Mouse (Mus musculus): ENCODE measurements at regions not wholly inside any gene's neighbourhood (a gene's known extent, or its start where the extent isn't known, plus 50 kb on each side); places are given as distances from the start of the nearest gene placed in this dataset.
"Not testable (repeated sequence)": the region's sequence is repeated elsewhere in the genome, so short reads cannot be mapped to it uniquely, and the experiment has no call there.

GRCm38 (mm10) chr3:33440905-33441304 lies 297.9 kb upstream of the Pex5l start:
- DNase-seq, result no peak
- intact Hi-C loops (cut with DNase I), result no loop called here

- no peak for DNase-seq
- intact Hi-C loops (cut with DNase I), result no loop called here
Measured at GRCm38 (mm10) chr3:33440500-33440899, 297.5 kb upstream of the Pex5l start.

- intact Hi-C loops (cut with DNase I), result no loop called here
Measured at GRCm38 (mm10) chr3:33416922-33417321, 273.9 kb upstream of the Pex5l start.

GRCm38 (mm10) chr3:33416321-33416720 lies 273.3 kb upstream of the Pex5l start:
- intact Hi-C loops (cut with DNase I), result no loop called here
- DNase-seq, result no peak

More at GRCm38 (mm10) chr3:33416922-33417321, 273.9 kb upstream of the Pex5l start:
- DNase-seq, result no peak

DNA sequence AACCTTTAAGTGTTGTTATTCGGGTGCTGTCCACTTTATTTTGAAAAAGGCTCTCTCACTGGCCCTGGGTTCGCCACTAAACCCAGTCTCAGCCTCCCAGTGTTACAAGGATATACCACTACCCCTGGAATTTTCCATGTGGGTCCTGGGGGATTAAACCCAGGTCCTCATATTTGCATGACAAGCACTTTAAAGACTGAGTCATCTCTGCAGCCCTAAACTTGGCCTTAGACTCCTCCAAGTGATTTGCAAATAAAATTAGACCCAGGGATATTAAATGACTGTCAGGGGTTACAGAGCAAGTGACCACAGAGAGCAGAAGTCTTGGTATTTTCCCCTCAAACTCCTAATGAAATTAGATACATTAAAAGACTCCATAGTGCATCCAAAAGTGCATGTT lies 258.9 kb upstream of the Pex5l start:
- intact Hi-C loops (cut with DNase I), result no loop called here
- no peak for DNase-seq

DNA sequence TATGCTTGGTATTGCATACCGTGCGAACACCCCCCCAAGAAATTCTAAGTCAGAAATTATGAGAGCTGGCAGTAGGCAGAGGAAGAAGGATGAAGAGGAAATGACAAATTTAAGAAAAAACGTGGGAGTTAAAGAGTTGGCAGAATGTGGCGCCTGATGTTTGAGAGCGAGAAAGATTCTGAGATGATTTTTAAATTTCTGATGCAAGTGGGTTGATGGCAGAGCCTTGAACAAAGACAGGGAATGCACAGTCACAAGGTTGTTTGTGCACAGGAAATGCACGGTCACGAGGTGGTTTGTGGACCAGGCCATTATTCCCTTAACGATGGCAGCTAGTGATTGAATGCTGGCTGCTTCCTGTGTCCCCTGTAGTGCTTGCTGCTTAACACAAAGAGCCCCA lies 256.3 kb upstream of the Pex5l start:
- DNase-seq, result no peak
- intact Hi-C loops (cut with DNase I), result no loop called here

- intact Hi-C loops (cut with DNase I), result no loop called here
Measured at GRCm38 (mm10) chr3:33398326-33398725, 255.3 kb upstream of the Pex5l start.

DNA sequence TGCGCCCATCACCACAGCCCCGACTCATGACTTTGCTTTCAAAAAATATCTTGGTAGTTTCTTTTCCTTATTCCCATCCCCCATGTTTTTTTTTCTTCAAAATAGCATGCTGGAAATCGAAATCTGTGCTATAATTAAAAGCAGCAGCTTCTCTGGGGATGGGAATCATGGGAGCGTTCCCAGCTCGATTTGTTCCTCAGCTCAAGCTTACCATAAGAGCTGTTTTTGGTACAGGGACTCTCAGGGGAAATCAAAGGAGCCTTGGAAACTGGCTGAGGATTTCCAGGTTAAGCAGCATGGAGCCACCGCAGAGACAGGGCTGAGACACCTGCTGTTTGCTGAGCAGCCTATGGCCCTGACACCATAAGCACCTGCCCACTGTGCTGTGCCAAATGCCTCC lies 254.2 kb upstream of the Pex5l start:
- intact Hi-C loops (cut with DNase I), result no loop called here
- DNase-seq, result no peak

More at GRCm38 (mm10) chr3:33398326-33398725, 255.3 kb upstream of the Pex5l start:
- no peak for DNase-seq

DNA sequence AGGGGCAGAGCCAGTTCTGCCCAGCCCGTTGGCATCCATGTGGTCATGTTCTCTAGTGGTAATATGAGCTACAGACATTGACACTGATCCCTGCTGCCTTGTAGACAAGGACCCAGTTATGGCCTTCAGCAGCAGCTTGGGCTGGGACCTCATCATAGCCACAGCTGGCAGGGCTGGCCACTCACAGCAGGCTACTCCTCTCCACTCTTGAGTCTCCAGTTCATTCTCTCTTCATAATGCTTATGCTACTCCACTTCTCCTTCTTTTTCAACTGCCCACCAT lies 249.4 kb upstream of the Pex5l start:
- intact Hi-C loops (cut with DNase I), result no loop called here
- DNase-seq, result no peak

GRCm38 (mm10) chr3:33391765-33392540 lies 248.9 kb upstream of the Pex5l start:
- intact Hi-C loops (cut with DNase I), result no loop called here
- no peak for DNase-seq

DNA sequence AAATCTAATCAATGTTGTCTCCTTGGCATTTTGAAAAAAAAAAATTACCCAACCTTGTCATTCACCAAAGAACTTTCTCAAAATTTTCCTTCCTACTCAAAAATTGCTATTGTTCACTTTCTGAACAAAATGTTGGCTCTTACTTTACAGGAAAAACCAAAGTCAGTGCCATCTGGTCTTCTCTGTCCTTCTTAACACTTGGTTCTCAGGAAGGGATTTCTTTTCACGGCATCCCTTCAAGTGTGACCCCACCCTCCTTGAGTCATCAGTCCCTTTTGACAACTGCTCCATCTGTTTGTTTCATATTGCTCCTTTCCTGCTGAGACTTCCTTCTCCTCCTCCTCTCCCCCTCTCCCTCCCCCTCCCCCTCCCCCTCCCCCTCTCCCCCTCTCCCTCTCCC lies 245.1 kb upstream of the Pex5l start:
- intact Hi-C loops (cut with DNase I), result no loop called here

DNA sequence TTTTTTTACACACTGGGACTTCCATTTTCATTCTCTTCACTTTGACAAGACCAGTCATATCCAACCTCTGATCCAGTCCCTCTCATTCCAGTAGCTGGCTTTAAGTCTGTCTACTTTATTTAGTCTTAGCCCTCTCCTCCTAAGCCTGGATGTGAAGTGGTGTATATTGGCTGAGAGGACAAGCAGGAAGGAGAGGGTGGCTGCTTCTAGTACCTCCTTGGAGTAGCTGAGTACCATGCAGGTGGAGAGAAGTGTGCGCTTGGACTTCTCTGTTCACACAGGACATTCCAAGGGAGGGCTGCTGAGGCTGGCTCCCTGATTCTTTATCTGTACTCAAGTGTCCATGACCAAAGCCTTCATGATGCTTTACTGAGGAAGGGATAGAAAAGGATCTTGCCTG lies 240.6 kb upstream of the Pex5l start:
- intact Hi-C loops (cut with DNase I), result no loop called here
- no peak for DNase-seq

More for the DNA sequence above, 245.1 kb upstream of the Pex5l start:
- DNase-seq, result no peak

DNA sequence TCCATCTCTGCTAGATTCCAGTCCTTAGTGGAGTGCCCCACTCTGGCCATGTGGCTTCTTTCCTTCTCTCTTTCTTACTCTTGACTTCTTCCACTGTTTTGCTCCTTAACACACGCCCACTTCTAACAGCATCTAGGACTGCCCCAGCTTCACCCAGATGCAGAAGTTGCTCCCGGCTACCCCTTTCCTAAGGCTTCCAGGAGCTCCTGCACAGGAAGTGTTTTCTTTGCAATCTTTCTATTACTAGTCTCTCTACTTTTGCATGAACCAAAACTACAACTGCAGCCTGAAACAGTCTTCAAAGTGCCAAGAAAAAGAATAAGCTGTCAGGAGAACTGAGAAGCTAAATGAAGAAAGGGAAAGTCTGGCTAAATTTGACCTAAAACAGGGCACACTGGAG lies 236.6 kb upstream of the Pex5l start:
- no peak for DNase-seq
- intact Hi-C loops (cut with DNase I), result no loop called here

GRCm38 (mm10) chr3:33375161-33375560 lies 232.1 kb upstream of the Pex5l start:
- intact Hi-C loops (cut with DNase I), result no loop called here
- DNase-seq, result no peak

DNA sequence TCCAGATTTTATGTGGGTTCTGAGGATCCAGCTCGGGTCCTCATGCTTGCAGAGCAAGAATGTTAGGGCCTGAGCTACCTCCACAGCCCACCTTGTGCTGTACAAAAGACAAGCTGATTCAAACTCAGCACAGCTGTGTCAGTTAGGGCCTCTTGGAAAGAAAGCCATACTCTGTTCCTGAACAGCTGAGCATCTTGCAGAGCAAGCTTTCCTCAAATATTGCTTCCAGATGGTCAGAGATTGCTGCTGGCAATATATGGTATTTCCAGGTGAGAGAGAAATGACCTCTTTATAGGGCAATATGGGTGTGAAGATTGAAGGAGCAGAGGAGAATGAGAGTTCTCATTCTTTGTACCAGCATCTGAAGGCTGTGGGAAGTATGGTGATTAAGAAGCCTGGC lies 229.8 kb upstream of the Pex5l start:
- DNase-seq, result no peak
- intact Hi-C loops (cut with DNase I), result no loop called here

DNA sequence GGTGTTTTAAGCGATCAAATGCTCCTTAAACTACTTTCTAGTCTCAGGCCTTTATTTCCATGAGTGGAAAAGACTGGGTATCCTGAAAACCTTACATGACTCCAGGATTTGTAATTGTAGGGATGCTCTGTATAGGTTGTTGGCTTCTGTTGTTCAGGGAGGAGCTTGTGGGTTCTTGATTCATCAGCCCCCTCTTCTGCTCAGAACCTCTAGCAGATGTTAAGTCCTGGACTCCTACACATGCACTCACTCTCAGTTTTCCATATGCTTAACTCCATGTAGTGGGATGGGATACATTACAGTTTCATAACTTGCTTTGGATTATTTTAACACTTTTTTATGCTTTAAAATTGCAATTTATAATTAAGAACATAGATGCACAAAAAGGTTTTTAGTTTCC lies 220.5 kb upstream of the Pex5l start:
- no peak for DNase-seq
- intact Hi-C loops (cut with DNase I), result no loop called here

- intact Hi-C loops (cut with DNase I), result no loop called here
- no peak for DNase-seq
Measured at GRCm38 (mm10) chr3:33360030-33360429, 217.0 kb upstream of the Pex5l start.

DNA sequence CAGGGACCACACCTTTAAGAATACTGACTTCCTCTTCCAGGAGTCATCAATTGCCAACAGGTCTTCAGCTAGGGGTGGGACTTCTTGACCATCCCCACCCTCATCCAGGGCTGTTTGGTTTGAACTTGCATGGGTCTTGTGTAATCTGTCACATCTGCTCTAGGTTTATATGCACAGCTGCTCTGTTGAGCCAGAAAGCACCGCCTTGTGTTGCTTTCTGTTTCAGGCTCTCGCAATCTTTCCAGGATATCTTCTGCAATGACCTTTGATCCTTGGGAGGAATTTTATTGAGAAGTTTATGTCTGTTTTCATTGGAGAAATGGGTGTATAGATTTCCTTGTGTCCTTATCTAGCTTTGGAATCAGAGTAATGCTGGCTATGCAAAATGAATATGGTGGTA lies 210.8 kb upstream of the Pex5l start:
- intact Hi-C loops (cut with DNase I), result no loop called here
- DNase-seq, result no peak

DNA sequence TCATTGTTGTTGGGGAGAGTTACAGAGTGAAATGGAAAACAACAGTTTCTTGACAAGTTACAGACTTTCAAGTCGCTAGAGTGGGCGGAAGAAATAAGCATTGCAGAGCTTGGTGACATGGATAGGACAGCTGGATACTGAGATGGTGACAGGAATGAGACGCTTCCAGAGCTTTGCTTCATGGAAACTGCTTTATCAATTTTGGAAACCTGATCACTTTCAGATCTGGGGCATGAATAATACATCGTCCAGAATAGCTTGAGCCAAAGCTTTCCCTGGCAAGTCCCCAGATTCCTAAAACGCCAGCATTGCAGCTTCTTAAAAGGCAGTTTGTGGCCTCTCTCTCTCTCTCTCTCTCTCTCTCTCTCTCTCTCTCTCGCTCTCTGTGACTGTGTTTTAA lies 207.9 kb upstream of the Pex5l start:
- intact Hi-C loops (cut with DNase I), result no loop called here
- DNase-seq, result peak in 1 of 2 experiments; percentile 3

DNA sequence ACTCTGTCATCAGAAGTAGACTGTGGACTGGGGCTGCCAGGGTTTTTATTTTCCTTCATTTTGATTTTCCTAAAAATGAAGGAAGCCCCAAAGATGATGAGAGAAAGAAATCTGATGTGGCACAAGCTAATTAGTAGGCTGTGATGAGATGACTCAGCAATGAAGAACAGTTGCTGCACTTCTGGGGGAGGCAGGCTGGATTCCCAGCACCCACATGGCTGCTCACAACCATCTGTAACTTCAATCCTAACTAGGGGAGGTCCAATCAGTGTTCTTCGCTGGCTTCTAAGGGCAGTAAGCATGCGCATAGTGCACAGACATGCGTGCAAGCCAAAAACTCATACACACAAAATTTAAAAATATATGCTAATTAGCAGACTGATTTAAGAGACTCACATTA lies 191.0 kb upstream of the Pex5l start:
- no peak for DNase-seq
- intact Hi-C loops (cut with DNase I), result no loop called here

GRCm38 (mm10) chr3:33317691-33318090 lies 174.6 kb upstream of the Pex5l start:
- intact Hi-C loops (cut with DNase I), result not testable (repeated sequence)

GRCm38 (mm10) chr3:33312230-33312825 lies 169.3 kb upstream of the Pex5l start:
- no peak for DNase-seq
- intact Hi-C loops (cut with DNase I), result no loop called here

More at GRCm38 (mm10) chr3:33317691-33318090, 174.6 kb upstream of the Pex5l start:
- DNase-seq, result peak in 1 of 2 experiments; percentile 4
